Comparison of ENCODE assay signal across 23 mouse cellular contexts in the genomic region with DNA sequence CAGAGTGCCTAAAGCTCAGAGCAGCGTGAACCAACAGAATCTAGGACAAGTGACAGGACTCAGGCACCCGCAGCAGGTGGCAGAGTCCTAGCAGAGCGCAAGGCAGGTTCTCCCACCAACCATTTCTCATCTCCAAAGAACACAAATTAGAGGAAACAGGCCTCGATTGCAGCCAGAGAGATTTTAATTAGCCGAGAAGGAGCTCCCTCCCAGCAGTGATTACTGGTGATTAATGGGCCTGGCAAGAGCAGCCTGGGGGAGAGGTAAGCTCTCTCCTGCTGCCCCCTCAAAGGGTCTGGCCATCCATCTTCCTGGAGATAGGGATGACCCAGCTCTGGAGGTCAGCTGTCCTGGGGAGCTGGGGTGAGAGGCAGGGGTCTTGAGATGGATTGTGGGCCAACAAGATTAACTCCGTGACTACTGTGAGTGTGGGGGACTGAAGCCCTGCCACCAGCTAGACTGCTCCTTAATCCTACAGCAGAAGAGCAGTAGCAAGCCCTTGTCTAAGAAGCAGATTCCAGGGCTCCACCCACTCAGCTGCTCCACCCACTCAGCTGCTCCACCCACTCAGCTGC. TPM values are rescaled to one million over a fixed set of nuclear protein-coding genes. Genes with fewer than 3 reads are reported as not detected.
DNase-seq lines count a peak whose midpoint lies in the region; ATAC-seq and TF ChIP-seq lines count a peak whose summit lies in the region.
"Had no signal": no experiment of that assay in that cellular context is flagged by ENCODE, and none has a peak within 500 bp of the region (broad histone marks: within the 10 kb centered on the region; RNA-seq: fewer than 3 reads in every experiment).

No protein-coding gene starts in this region.

- no peak overlapping the region for H3K9ac ChIP-seq in hindbrain, embryonic 12.5 days
- H3K9ac ChIP-seq in hindbrain, embryonic 15.5 days: no peak overlapping the region
- H3K9ac ChIP-seq: embryonic facial prominence, embryonic 13.5 days; limb, embryonic 12.5 days; liver, embryonic 12.5 days; lung, embryonic 14.5 days; neural tube, embryonic 12.5 days had no signal

- TF ChIP-seq CTCF in layer of hippocampus, adult 2 months (conservative IDR thresholded peaks at IDR 0.05): no peak

- H3K4me1 ChIP-seq in hindbrain, embryonic 10.5 days (replicated peaks): peaks cover 28% of the 10 kb centered on the region
- 0 out of 2 replicates have a peak, but pooled peaks cover 5% of the 10 kb centered on the region for H3K4me1 ChIP-seq in hindbrain, embryonic 12.5 days
- peaks cover 18% of the 10 kb centered on the region for H3K4me1 ChIP-seq in hindbrain, embryonic 15.5 days (replicated peaks)
- H3K4me1 ChIP-seq: limb, embryonic 12.5 days; liver, embryonic 12.5 days had no signal

- H3K27me3 ChIP-seq in hindbrain, embryonic 10.5 days (ENCODE audit: insufficient read depth, poor library complexity, severe bottlenecking): no peaks in the 10 kb centered on the region
- no peaks in the 10 kb centered on the region; the same call in 1 of the 2 replicates for H3K27me3 ChIP-seq in hindbrain, embryonic 12.5 days
- no peaks in the 10 kb centered on the region for H3K27me3 ChIP-seq in hindbrain, embryonic 15.5 days
- H3K27me3 ChIP-seq: embryonic facial prominence, embryonic 13.5 days; limb, embryonic 12.5 days; liver, embryonic 12.5 days; neural tube, embryonic 12.5 days had no signal

- no peak for DNase-seq in hindbrain, embryonic 10.5 days (ENCODE audit: low spot score)
- no peak for DNase-seq in layer of hippocampus, adult 2 months (ENCODE audit: low spot score in 2 of 2)
- DNase-seq in layer of hippocampus, postnatal 25 days (ENCODE audit: extremely low spot score in 1 of 2, low spot score in 1 of 2): no peak
- DNase-seq in retina, embryonic 14.5 days (ENCODE audit: low spot score): peak; percentile 60
- DNase-seq in spleen, postnatal 36 days (ENCODE audit: low spot score in 2 of 2): no peak
- DNase-seq in lung, postnatal 14 days: no peak
- DNase-seq: adrenal gland, postnatal 10 days; cerebellum, adult 18-20 months; gastrocnemius, postnatal 14 days; heart, adult 18-20 months; heart, postnatal 4 days; lung, embryonic 14.5 days; lung, postnatal 4 days had no signal

- H3K4me3 ChIP-seq in hindbrain, embryonic 10.5 days: no peak overlapping the region
- no peak overlapping the region for H3K4me3 ChIP-seq in hindbrain, embryonic 12.5 days
- H3K4me3 ChIP-seq in layer of hippocampus, adult 2 months: no peak overlapping the region
- no peak overlapping the region for H3K4me3 ChIP-seq in hindbrain, embryonic 15.5 days
- H3K4me3 ChIP-seq: embryonic facial prominence, embryonic 13.5 days; limb, embryonic 12.5 days; liver, embryonic 12.5 days; midbrain, embryonic 10.5 days; neural tube, embryonic 12.5 days had no signal

- H3K27ac ChIP-seq in hindbrain, embryonic 10.5 days: 0 out of 2 replicates have a peak overlapping the region, but pooled peaks have one; percentile 12
- H3K27ac ChIP-seq in hindbrain, embryonic 12.5 days: no peak overlapping the region
- H3K27ac ChIP-seq in layer of hippocampus, adult 2 months: peak overlapping the region; percentile 33; the same call in 1 of the 2 replicates
- H3K27ac ChIP-seq in hindbrain, embryonic 15.5 days (replicated peaks): 0 out of 2 replicates have a peak overlapping the region, but pooled peaks have one; percentile 30
- H3K27ac ChIP-seq: embryonic facial prominence, embryonic 13.5 days; limb, embryonic 12.5 days; liver, embryonic 12.5 days; midbrain, embryonic 10.5 days; neural tube, embryonic 12.5 days had no signal

- H3K4me2 ChIP-seq in hindbrain, embryonic 12.5 days (replicated peaks): no peak overlapping the region
- H3K4me2 ChIP-seq in hindbrain, embryonic 15.5 days: no peak overlapping the region
- H3K4me2 ChIP-seq: embryonic facial prominence, embryonic 13.5 days; limb, embryonic 12.5 days; liver, embryonic 12.5 days; lung, embryonic 14.5 days; neural tube, embryonic 12.5 days had no signal

- no peaks in the 10 kb centered on the region for H3K36me3 ChIP-seq in hindbrain, embryonic 10.5 days
- no peaks in the 10 kb centered on the region for H3K36me3 ChIP-seq in hindbrain, embryonic 12.5 days
- no peaks in the 10 kb centered on the region for H3K36me3 ChIP-seq in hindbrain, embryonic 15.5 days
- H3K36me3 ChIP-seq: embryonic facial prominence, embryonic 13.5 days; limb, embryonic 12.5 days; liver, embryonic 12.5 days; midbrain, embryonic 10.5 days; neural tube, embryonic 12.5 days had no signal

- no peaks in the 10 kb centered on the region for H3K9me3 ChIP-seq in hindbrain, embryonic 10.5 days
- H3K9me3 ChIP-seq in hindbrain, embryonic 12.5 days (replicated peaks): no peaks in the 10 kb centered on the region
- H3K9me3 ChIP-seq in hindbrain, embryonic 15.5 days: no peaks in the 10 kb centered on the region
- H3K9me3 ChIP-seq: embryonic facial prominence, embryonic 13.5 days; limb, embryonic 12.5 days; liver, embryonic 12.5 days; midbrain, embryonic 10.5 days; neural tube, embryonic 12.5 days had no signal

- WGBS in hindbrain, embryonic 10.5 days: 67% methylated on average over 6 of the region's 6 CpGs
- 43% methylated on average over 6 of the region's 6 CpGs for WGBS in hindbrain, embryonic 12.5 days
- 45% methylated on average over 6 of the region's 6 CpGs for WGBS in hindbrain, embryonic 15.5 days

- no peak for ATAC-seq in hindbrain, embryonic 12.5 days (ENCODE audit: low FRiP score)
- ATAC-seq in hindbrain, embryonic 15.5 days (ENCODE audit: low FRiP score, low read depth): peak; percentile 23; the same call in 1 of the 2 replicates
- ATAC-seq: intestine, embryonic 16.5 days; liver, embryonic 12.5 days had no signal

RNA-seq across cellular contexts. Expression of a gene that starts 30.6 kb away (rescaled TPM):
- polyA plus RNA-seq in hindbrain, embryonic 10.5 days (2016; fragmentation: Nextera tagmentation; extraction: Ambion mirVana): 228 and 229 TPM in 2 replicates
- polyA plus RNA-seq in hindbrain, embryonic 12.5 days (2016; fragmentation: Nextera tagmentation; extraction: Ambion mirVana): 98.6 and 104 TPM in 2 replicates
- under 1 TPM; 0.90 to 0.93 TPM for total RNA-seq in layer of hippocampus, adult 2 months (2021)
- total RNA-seq in layer of hippocampus, postnatal 25 days (2021): under 1 TPM; 0.40 to 0.89 TPM
- polyA plus RNA-seq in hindbrain, embryonic 15.5 days (2015; fragmentation: Nextera tagmentation; extraction: Ambion mirVana): 35.4 and 41.2 TPM in 2 replicates
- total RNA-seq: monocyte, adult 5-6 weeks had no signal

RNA-seq across cellular contexts. Expression of a gene that starts 35.1 kb away (rescaled TPM):
- polyA plus RNA-seq in hindbrain, embryonic 10.5 days (2016; fragmentation: Nextera tagmentation; extraction: Ambion mirVana): 0.31 and 0.55 TPM in 2 replicates
- 0.25 and 0.40 TPM in 2 replicates for polyA plus RNA-seq in hindbrain, embryonic 12.5 days (2016; fragmentation: Nextera tagmentation; extraction: Ambion mirVana)
- not detected for total RNA-seq in layer of hippocampus, adult 2 months (2021)
- total RNA-seq in layer of hippocampus, postnatal 25 days (2021): not detected
- polyA plus RNA-seq in hindbrain, embryonic 15.5 days (2015; fragmentation: Nextera tagmentation; extraction: Ambion mirVana): 0.38 and 0.43 TPM in 2 replicates
- total RNA-seq: heart, adult 18-20 months; layer of hippocampus, postnatal 10 days had no signal
